Mouse (Mus musculus): ENCODE measurements around the gene Lrig1. TPM values are rescaled to one million over a fixed set of nuclear protein-coding genes. Genes with fewer than 3 reads are reported as not detected.
A peak's percentile ranks its signal among the peaks of the same experiment; 100 is the strongest.

Gene Lrig1
- polyA plus RNA-seq, 1 experiment: 3.0 TPM

DNA sequence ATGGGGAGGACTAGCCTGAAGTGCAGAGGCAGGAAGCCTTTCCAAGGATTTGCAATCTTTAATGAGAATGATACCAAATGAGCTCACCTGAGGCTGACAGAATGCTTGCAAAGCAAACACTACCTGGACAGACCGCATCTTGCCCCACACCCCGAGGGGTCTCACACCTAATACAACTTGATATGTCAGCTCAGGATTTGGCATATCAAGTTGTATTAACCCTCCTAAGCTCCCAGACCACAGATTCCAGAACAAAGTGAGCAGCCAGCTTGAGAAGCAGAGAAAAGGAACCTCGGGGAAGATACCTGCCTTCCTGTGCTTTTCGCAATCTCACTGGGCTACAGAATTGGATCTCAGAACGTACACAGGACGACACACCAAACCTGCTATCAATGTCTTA, 53.1 kb downstream of the Lrig1 start:
- Histone ChIP-seq H3K4me3 (replicated peaks; ENCODE audit: control insufficient read depth, low read depth, low read length) (no peak overlapping the region), H3K27ac (ENCODE audit: control insufficient read depth, insufficient read depth, low read depth, low read length, poor library complexity) (no peak overlapping the region), H3K4me1 (ENCODE audit: control insufficient read depth, insufficient read depth, low read length) (no peaks in the 10 kb centered on the region; the same call in 1 of the 2 replicates)
- 72% methylated on average over 6 of the region's 6 CpGs for WGBS
- TF ChIP-seq POLR2A (IDR thresholded peaks at IDR 0.05; ENCODE audit: borderline replicate concordance, control insufficient read depth, low read depth, low read length) (no peak), CTCF (IDR thresholded peaks at IDR 0.05; ENCODE audit: control insufficient read depth, insufficient read depth, low read length) (no peak)

DNA sequence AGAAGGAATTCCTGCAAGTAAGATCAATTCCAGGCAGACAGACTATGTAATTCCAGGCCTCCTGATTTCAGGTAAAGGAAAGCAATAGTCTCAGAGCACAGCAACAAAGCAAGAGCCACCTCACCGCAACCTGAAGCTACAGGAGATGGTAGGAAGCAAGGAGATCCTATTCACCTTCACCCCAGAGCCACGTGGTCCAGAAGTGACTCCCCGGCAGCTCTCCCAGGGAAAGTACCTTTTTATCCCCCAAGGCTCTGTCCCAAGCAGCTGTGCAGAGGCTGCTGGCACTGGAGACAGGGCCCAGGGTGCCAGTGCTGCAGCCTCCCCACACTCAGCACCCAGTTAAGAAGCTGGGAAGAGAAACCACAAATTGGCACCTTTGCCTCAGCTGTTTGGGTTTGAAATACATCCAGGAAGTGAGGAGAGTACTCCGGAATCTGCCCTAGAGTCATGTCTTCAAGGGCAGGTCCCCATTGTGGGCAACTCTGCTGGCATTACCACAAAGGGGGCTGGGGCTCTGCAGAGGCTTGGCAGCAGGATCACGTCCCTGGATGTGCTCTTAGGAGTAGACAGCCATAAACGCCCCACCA, 53.6 kb downstream of the Lrig1 start:
- no peaks in the 10 kb centered on the region; the same call in 1 of the 2 replicates for H3K4me1 ChIP-seq (ENCODE audit: control insufficient read depth, insufficient read depth, low read length)
- H3K27ac ChIP-seq (ENCODE audit: control insufficient read depth, insufficient read depth, low read depth, low read length, poor library complexity): no peak overlapping the region
- WGBS: 41% methylated on average over 6 of the region's 6 CpGs
- TF ChIP-seq POLR2A (IDR thresholded peaks at IDR 0.05; ENCODE audit: borderline replicate concordance, control insufficient read depth, low read depth, low read length) (no peak), CTCF (IDR thresholded peaks at IDR 0.05; ENCODE audit: control insufficient read depth, insufficient read depth, low read length) (no peak)
- no peak overlapping the region for H3K4me3 ChIP-seq (replicated peaks; ENCODE audit: control insufficient read depth, low read depth, low read length)

GRCm38 (mm10) chr6:94645723-94646122, 54.2 kb downstream of the Lrig1 start:
- TF ChIP-seq POLR2A (IDR thresholded peaks at IDR 0.05; ENCODE audit: borderline replicate concordance, control insufficient read depth, low read depth, low read length): no peak
- WGBS: 15% methylated on average over 4 of the region's 4 CpGs
- Histone ChIP-seq H3K27ac (ENCODE audit: control insufficient read depth, insufficient read depth, low read depth, low read length, poor library complexity) (no peak overlapping the region), H3K4me1 (ENCODE audit: control insufficient read depth, insufficient read depth, low read length) (no peaks in the 10 kb centered on the region; the same call in 1 of the 2 replicates), H3K4me3 (replicated peaks; ENCODE audit: control insufficient read depth, low read depth, low read length) (no peak overlapping the region)

- H3K4me3 ChIP-seq (replicated peaks; ENCODE audit: control insufficient read depth, low read depth, low read length): no peak overlapping the region
- TF ChIP-seq POLR2A (IDR thresholded peaks at IDR 0.05; ENCODE audit: borderline replicate concordance, control insufficient read depth, low read depth, low read length): no peak
- TF ChIP-seq CTCF (IDR thresholded peaks at IDR 0.05; ENCODE audit: control insufficient read depth, insufficient read depth, low read length): no peak
- no peaks in the 10 kb centered on the region; the same call in 1 of the 2 replicates for H3K4me1 ChIP-seq (ENCODE audit: control insufficient read depth, insufficient read depth, low read length)
- no peak overlapping the region for H3K27ac ChIP-seq (ENCODE audit: control insufficient read depth, insufficient read depth, low read depth, low read length, poor library complexity)
- WGBS: 41% methylated on average over 3 of the region's 3 CpGs
These were observed 55.3 kb downstream of the Lrig1 start for GRCm38 (mm10) chr6:94644641-94645040.

DNA sequence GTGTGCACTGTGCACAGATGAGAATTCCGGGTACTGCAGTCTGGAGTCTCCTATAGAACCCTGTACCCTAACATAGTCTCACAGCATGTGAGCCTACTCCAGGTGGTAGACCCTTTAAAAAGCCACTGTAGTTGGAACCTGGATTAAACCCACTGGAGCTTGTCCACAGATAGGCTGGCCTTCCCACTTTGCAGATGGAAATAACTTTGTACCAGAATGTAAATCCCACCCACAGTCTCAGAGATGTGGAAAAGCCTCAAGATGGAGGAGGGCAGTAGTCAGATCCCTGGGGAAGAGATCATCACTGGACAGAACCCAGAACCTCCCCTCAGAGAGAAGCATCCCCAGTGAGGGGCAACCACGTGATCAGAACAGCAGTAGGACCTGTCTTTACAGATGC, 56.0 kb downstream of the Lrig1 start:
- WGBS: 72% methylated on average over 2 of the region's 2 CpGs
- H3K27ac ChIP-seq (ENCODE audit: control insufficient read depth, insufficient read depth, low read depth, low read length, poor library complexity): no peak overlapping the region
- no peak overlapping the region for H3K4me3 ChIP-seq (replicated peaks; ENCODE audit: control insufficient read depth, low read depth, low read length)
- no peak for TF ChIP-seq CTCF (IDR thresholded peaks at IDR 0.05; ENCODE audit: control insufficient read depth, insufficient read depth, low read length)
- TF ChIP-seq POLR2A (IDR thresholded peaks at IDR 0.05; ENCODE audit: borderline replicate concordance, control insufficient read depth, low read depth, low read length): no peak
- no peaks in the 10 kb centered on the region; the same call in 1 of the 2 replicates for H3K4me1 ChIP-seq (ENCODE audit: control insufficient read depth, insufficient read depth, low read length)

- Histone ChIP-seq H3K27ac (ENCODE audit: control insufficient read depth, insufficient read depth, low read depth, low read length, poor library complexity) (no peak overlapping the region), H3K4me3 (replicated peaks; ENCODE audit: control insufficient read depth, low read depth, low read length) (no peak overlapping the region), H3K4me1 (ENCODE audit: control insufficient read depth, insufficient read depth, low read length) (no peaks in the 10 kb centered on the region; the same call in 1 of the 2 replicates)
- 81% methylated on average over 1 of the region's 1 CpGs for WGBS
- TF ChIP-seq POLR2A (IDR thresholded peaks at IDR 0.05; ENCODE audit: borderline replicate concordance, control insufficient read depth, low read depth, low read length) (no peak), CTCF (IDR thresholded peaks at IDR 0.05; ENCODE audit: control insufficient read depth, insufficient read depth, low read length) (no peak)
These were observed 57.9 kb downstream of the Lrig1 start for GRCm38 (mm10) chr6:94642048-94642447.

GRCm38 (mm10) chr6:94640297-94640696, 59.7 kb downstream of the Lrig1 start:
- 67% methylated on average over 7 of the region's 7 CpGs for WGBS
- Histone ChIP-seq H3K4me3 (replicated peaks; ENCODE audit: control insufficient read depth, low read depth, low read length) (no peak overlapping the region), H3K27ac (ENCODE audit: control insufficient read depth, insufficient read depth, low read depth, low read length, poor library complexity) (no peak overlapping the region), H3K4me1 (ENCODE audit: control insufficient read depth, insufficient read depth, low read length) (no peaks in the 10 kb centered on the region; the same call in 1 of the 2 replicates)
- TF ChIP-seq POLR2A (IDR thresholded peaks at IDR 0.05; ENCODE audit: borderline replicate concordance, control insufficient read depth, low read depth, low read length) (no peak), CTCF (IDR thresholded peaks at IDR 0.05; ENCODE audit: control insufficient read depth, insufficient read depth, low read length) (no peak)

DNA sequence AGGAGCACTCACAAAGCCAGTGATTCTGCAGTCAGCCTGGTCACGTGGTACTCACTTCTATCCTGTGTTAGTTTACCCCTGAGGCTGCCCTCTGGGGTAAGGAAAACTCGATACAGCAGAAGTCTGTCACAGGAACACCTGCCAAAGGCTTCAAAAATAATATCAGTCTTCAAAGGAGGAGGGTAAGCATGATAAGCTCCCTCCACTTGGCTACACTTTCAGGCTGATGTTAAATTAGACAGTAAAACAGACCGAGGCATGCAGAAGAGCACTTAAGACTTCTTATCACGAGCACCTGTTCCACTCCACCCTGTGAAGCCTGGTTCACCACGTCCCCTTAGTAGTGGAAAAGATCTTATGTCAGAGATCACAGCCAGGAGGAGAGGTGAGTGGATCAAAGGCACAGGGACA, 62.9 kb downstream of the Lrig1 start:
- WGBS: 46% methylated on average over 5 of the region's 5 CpGs
- Histone ChIP-seq H3K27ac (ENCODE audit: control insufficient read depth, insufficient read depth, low read depth, low read length, poor library complexity) (peak overlapping the region; percentile 6; the same call in 1 of the 2 replicates), H3K4me1 (ENCODE audit: control insufficient read depth, insufficient read depth, low read length) (peaks cover 2% of the 10 kb centered on the region), H3K4me3 (replicated peaks; ENCODE audit: control insufficient read depth, low read depth, low read length) (no peak overlapping the region)
- TF ChIP-seq POLR2A (IDR thresholded peaks at IDR 0.05; ENCODE audit: borderline replicate concordance, control insufficient read depth, low read depth, low read length) (no peak), CTCF (IDR thresholded peaks at IDR 0.05; ENCODE audit: control insufficient read depth, insufficient read depth, low read length) (no peak)

DNA sequence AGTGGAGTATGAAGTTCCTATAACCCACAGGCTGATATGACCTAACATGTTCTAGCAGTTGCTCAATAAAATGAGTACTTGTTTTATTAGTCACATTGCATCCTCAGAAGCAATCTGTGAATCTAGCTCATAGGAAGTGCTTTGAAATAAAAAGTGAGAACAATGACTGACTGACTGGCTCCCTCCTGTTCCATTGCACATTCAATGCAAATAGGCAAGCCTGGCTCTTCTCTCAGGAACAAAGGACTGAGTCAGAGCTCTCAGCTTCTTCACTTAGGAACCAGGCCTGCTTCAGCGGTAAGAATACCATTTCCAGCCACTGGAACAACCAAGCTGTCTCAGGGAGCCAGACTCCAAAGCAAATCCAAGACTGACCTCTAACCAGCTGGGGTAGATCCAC, 64.6 kb downstream of the Lrig1 start:
- Histone ChIP-seq H3K27ac (ENCODE audit: control insufficient read depth, insufficient read depth, low read depth, low read length, poor library complexity) (no peak overlapping the region), H3K4me3 (replicated peaks; ENCODE audit: control insufficient read depth, low read depth, low read length) (no peak overlapping the region), H3K4me1 (ENCODE audit: control insufficient read depth, insufficient read depth, low read length) (peaks cover 2% of the 10 kb centered on the region)
- TF ChIP-seq POLR2A (IDR thresholded peaks at IDR 0.05; ENCODE audit: borderline replicate concordance, control insufficient read depth, low read depth, low read length): no peak
- no peak for TF ChIP-seq CTCF (IDR thresholded peaks at IDR 0.05; ENCODE audit: control insufficient read depth, insufficient read depth, low read length)
- WGBS: 94% methylated on average over 1 of the region's 1 CpGs

All from bone marrow, adult 2 months (tissue).